Mouse (Mus musculus): ENCODE results near the gene Mmab.

DNA sequence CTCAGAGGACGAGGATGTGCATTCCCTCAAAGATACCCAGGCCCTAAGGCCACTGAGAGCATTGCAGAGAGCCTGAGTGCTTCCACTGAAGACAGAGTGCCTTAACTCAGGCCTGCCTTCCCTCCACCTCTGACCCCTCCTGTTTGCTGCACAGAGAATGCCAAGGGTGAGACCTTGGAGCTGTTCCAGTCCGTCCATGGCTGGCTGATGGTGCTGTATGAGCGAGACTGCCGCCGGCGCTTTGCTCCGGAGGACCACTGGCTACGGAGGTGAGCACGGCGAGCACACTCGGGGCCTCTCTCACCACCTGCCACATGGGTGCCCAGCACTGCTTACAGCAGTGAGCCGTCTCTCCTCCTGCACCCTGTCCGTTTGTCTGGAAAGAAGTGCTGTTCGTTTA lies 37.3 kb downstream of the Mmab start:
- TF ChIP-seq MAFK (IDR thresholded peaks at IDR 0.05; ENCODE audit: insufficient read depth, low read depth, low read length) = no peak
- no peak for TF ChIP-seq ZC3H11A (IDR thresholded peaks at IDR 0.05; ENCODE audit: borderline replicate concordance, low read depth, low read length)
- no peak for TF ChIP-seq CHD2 (IDR thresholded peaks at IDR 0.05; ENCODE audit: low read depth, low read length)
- no peak for TF ChIP-seq ZNF384 (IDR thresholded peaks at IDR 0.05; ENCODE audit: low read depth, low read length)
- TF ChIP-seq HCFC1 (IDR thresholded peaks at IDR 0.05; ENCODE audit: borderline replicate concordance, insufficient read depth, low read length) = no peak
